Mouse (Mus musculus) layer of hippocampus, adult 2 months (tissue): ENCODE measurements around the gene Slit2. TPM values are rescaled to one million over a fixed set of nuclear protein-coding genes. Genes with fewer than 3 reads are reported as not detected.
"Not testable (repeated sequence)": the region's sequence is repeated elsewhere in the genome, so short reads cannot be mapped to it uniquely, and the experiment has no call there.

ENCODE experiments used
- DNase-seq, 2 experiments: peaks; one replicate each; pipeline ENCODE4 v3.0.0; 2022; ENCODE audit warnings: low spot score in 2 of 2
- H3K27ac ChIP-seq: fragments of 200-600 bp; 2 replicates; pipeline ENCODE4 v1.8.1; 2022
- H3K4me3 ChIP-seq: fragments of 200-600 bp; 2 replicates; pipeline ENCODE4 v1.8.1; 2022; ENCODE audit warnings: mild to moderate bottlenecking
- CTCF ChIP-seq: fragments of 200-600 bp; conservative IDR thresholded peaks from 2 replicates; pipeline ENCODE4 v1.8.1; 2022; ENCODE audit warnings: antibody characterized with exemption, mild to moderate bottlenecking, moderate library complexity
- total RNA-seq, 2 experiments: library from RNA; stranded (reverse); gene quantifications; 2 replicates each; pipeline ENCODE4 v1.2.3; 2021

Slit2 gene
- total RNA-seq, 2 experiments from 2014 or later, result 36.8 to 42.5 TPM

DNA sequence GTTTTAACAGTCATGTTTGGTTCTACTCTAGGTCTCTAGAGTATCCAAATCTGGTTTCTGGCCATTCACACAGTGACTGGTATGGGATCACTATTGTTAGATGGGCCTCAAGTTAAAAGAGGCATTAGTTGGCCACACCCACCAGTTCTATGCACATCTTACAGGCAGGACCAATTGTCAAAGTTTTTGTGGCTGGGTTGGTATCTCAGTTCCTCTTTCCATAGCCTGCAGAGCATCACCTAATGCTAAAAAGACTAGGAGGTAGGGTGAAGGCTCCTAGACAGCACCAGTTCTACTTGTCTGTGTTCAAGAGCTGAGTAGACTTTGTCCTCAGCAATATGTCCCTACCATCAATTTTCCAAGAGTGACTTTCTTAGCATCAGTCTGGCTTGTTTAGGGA lies 216.4 kb downstream of the Slit2 start:
- no peak overlapping the region for H3K27ac ChIP-seq
- no peak for TF ChIP-seq CTCF
- no peak for DNase-seq
- no peak overlapping the region for H3K4me3 ChIP-seq

DNA sequence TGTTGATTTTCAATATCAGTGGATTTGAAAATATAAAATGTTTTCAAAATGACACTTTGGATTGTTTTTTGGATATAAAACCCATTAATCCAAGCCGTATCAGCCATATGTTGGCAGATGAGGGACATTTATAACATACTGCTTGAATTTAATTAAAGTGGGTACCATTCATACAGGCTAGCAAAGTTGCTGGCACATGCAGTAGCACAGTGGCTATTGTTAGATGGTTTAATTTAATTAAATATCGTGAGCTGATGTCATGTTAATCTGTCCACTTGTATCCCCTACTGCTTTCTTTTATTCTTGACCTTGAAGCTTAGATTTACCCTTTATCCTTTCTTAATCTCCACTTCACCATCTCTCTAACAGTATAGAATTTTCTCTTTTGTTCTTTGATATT lies 232.3 kb downstream of the Slit2 start:
- TF ChIP-seq CTCF, result no peak
- no peak for DNase-seq
- Histone ChIP-seq H3K4me3 (no peak overlapping the region), H3K27ac (no peak overlapping the region)

DNA sequence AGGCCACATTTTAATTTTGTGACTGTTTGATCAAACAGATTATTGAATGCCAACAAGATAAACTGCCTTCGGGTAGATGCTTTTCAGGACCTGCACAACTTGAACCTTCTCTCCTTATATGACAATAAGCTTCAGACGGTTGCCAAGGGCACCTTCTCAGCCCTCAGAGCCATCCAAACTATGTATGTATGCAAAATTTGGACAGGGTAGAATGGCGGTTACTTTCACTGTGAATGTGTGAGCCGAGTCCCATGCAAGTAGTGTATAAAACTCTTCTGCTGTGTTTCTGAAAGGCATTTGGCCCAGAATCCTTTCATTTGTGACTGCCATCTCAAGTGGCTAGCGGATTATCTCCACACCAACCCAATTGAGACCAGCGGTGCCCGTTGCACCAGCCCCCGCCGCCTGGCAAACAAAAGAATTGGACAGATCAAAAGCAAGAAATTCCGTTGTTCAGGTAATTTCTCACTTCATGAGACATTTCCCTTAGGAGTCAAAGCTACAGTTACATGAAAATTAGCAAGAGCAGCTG lies 236.8 kb downstream of the Slit2 start:
- no peak overlapping the region for H3K27ac ChIP-seq
- no peak for DNase-seq
- TF ChIP-seq CTCF, result no peak
- H3K4me3 ChIP-seq, result no peak overlapping the region

DNA sequence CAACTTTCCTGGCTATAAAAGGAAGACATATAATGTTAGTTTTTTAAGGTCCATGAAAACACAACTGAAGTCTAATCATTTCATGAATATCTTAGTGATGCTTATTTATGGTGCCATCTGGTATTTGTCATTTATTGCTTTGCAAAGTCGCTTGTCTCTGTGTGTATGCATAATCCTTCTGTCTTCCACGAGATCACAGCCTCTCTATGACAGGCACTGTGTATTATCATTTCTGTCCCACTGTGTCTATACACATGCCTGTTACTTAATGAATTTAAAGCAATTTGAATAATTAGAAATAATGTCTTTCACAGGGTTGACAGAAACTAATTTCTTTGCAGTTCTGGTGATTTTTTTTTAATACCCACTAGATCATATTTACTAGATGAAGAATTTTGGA lies 242.6 kb downstream of the Slit2 start:
- H3K27ac ChIP-seq, result no peak overlapping the region
- no peak for TF ChIP-seq CTCF
- H3K4me3 ChIP-seq, result no peak overlapping the region
- no peak for DNase-seq

DNA sequence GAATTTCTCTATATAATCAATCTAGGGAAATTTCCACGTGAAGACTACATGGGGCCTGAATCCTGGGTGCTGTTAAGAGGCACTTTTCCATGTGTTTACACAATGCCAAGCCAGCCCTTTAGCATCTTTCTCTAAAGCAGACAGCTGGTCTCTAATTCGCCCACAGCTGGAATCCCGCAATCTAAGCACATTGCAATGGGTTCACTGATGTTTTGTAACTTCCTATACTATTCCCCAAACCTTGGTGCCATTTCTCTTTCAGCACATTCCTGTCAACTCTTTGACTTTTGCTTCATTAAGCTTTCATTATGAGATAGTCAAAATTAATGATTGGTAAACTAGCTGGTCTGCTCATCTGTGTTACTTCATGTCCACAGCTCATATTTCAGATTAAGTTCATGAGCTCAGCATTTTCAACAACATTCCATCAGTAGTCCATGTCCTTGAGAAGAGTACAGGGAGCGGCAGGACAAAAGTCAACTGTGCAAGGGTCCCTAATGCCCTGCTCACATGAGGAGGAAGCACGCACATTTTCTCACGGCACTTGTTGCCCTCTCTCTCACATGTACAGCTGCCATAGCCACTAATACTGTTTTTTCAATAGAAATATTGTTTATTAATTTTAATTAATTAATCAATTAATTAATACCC lies 247.6 kb downstream of the Slit2 start:
- DNase-seq, result no peak
- H3K4me3 ChIP-seq, result no peak overlapping the region
- H3K27ac ChIP-seq, result no peak overlapping the region
- no peak for TF ChIP-seq CTCF

DNA sequence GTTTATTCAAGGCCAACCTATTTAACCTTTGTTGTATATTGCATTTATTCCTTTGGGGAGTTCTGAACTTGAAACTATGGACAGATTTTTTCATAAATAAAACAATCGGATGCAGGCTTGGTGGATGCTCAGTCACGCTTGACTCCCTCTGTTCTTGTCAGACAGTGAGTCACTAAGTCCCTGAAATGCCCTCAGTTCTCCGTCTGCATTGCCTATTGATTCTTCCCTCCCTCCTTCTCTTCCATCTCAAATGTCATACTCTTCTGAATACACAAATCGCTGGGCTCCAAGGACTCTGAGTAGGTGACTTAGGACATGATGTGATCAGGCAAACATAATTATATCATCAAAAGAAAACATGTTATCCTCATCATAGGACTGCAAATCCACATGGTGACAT lies 251.8 kb downstream of the Slit2 start:
- no peak for TF ChIP-seq CTCF

DNA sequence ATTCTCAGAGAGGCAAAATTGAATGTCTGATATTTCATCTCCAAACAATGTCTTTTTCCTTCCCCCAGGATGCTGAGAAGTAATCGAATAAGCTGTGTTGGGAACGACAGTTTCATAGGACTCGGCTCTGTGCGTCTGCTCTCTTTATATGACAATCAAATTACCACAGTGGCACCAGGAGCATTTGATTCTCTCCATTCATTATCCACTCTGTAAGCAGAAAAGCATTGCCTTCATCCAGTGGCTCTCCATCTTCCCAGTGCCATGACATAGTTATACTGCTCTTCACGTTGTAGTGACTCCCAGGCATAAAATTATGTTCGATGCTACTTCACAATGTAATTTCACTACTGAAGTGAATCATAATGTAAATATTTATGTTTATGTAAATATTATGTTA lies 252.3 kb downstream of the Slit2 start:
- Histone ChIP-seq H3K27ac (no peak overlapping the region), H3K4me3 (no peak overlapping the region)
- TF ChIP-seq CTCF, result no peak
- no peak for DNase-seq

More for the DNA sequence above, 251.8 kb downstream of the Slit2 start:
- no peak overlapping the region for H3K27ac ChIP-seq
- no peak overlapping the region for H3K4me3 ChIP-seq
- DNase-seq, result no peak

DNA sequence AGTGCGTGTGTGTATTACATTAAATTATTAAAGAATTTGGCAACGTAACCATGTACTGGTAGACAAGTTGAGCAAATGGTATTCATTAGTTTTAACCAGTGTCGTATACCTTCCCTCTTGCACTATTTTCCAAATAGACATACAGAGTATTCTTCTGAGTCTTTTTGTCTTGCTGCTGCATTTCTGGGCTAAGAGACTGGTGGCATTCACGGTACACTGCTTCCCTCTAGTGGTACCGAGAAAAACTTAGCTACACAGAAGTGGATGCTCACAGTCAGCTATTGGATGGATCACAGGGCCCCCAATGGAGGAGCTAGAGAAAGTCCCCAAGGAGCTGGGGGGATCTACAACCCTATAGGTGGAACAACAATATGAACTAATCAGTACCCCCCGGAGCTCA lies 257.8 kb downstream of the Slit2 start:
- DNase-seq, result peak; percentile 55 to 60
- not testable (repeated sequence) for H3K27ac ChIP-seq, H3K4me3 ChIP-seq
- TF ChIP-seq CTCF, result peak; percentile 85

DNA sequence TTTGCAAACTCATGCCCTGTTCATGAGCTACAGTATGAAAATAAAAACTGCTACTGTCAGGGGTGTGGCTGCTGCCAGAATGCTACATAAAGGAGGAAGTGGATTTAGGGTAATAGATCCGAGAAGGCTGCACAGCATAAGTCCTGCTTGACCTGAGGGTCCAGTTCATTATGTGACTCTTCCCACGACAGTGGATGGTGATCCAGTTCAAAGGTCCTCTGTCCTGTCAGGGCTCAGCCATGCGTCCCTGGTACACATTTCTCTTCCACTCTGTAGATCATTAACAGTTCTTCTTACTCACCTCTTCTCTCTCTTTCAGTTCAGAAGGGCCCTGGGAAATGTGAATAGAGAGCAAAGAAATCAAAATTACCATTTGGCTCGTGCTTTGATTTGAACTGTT lies 265.4 kb downstream of the Slit2 start:
- Histone ChIP-seq H3K4me3 (no peak overlapping the region), H3K27ac (no peak overlapping the region)
- no peak for TF ChIP-seq CTCF
- DNase-seq, result no peak

DNA sequence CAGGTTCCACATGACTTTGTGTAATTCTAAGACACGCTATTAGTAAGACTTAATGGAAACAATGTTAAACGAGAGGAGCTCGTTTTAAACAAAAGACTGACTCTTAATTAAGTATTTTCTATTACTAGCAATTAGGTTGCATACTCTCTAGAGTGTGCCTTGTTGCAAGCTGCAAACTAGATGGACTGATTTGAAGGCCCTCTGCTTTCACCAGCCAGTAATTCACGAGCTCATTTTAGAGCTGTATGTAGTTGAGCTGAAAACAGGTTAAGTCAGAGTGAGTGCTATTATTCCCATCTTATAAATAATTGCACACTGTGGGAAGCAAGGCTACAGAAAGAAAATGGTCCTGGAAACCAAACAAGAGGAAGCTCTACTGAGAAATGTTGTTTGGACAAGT lies 294.6 kb downstream of the Slit2 start:
- Histone ChIP-seq H3K4me3 (no peak overlapping the region), H3K27ac (no peak overlapping the region)
- no peak for DNase-seq
- no peak for TF ChIP-seq CTCF

DNA sequence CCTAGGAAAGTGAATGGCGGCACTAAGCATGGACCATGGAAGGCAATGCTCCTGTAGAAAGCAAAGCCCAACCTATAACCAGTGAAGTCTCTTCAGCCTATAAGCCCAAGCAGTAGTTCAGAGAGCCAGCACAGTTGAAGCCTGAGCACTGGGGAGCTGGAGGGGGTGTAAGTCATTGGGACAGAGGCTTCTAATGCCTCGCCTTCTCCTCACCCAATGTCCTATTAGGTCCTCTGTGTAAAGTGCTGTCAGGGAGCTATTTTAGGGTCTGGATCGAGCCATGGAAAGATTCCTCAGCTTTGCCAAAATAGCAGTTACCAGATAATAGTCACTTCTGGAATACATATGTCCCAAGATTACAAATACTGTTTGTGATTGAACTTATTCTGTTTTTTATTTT lies 318.2 kb downstream of the Slit2 start:
- Histone ChIP-seq H3K4me3 (no peak overlapping the region), H3K27ac (no peak overlapping the region)
- no peak for TF ChIP-seq CTCF
- no peak for DNase-seq

DNA sequence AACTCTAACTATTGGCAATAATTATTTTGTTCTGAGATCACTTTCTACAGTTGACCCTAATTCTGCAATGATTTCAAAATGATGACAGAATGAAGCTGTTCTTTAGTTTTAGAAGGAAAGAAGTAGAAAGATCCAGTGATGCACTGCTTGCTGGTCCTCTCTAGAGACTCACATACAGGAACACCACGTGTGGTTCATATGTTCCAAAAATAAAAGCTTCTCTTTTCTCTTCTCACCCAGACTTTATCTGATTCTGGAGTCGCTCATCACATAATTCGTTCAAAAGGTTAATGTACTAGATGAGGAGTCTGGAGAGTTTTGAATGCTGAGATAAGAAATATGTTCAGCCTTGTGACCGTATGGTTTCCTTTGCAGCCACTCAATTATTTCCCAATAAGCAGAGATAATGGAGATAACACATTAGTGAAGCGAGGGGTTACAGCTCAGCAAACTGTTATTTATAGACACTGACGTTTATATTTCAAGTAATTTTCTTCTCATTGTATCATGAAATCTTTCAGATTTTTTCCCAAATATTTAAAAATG lies 332.2 kb downstream of the Slit2 start:
- no peak overlapping the region for H3K27ac ChIP-seq
- no peak for TF ChIP-seq CTCF
- DNase-seq, result no peak
- no peak overlapping the region for H3K4me3 ChIP-seq

DNA sequence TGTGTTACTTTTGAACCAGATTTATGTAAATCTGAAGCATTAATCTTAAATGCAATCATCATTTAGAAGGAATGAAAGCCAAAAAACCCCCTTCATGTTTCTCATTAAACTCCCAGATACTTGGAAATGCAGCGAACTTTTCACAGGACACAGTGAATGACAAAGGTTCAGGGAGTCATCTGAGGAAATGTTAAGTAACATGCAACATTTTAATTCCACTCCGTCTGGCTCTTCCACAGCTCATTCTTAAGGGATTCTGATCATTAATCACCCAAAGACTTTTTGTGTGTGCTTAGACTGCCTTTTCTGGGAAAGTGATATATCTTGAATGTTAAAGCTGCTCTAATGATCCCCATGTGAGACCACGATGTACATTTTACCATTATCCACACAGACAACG lies 337.7 kb downstream of the Slit2 start:
- DNase-seq, result no peak
- no peak for TF ChIP-seq CTCF
- no peak overlapping the region for H3K27ac ChIP-seq
- H3K4me3 ChIP-seq, result no peak overlapping the region

DNA sequence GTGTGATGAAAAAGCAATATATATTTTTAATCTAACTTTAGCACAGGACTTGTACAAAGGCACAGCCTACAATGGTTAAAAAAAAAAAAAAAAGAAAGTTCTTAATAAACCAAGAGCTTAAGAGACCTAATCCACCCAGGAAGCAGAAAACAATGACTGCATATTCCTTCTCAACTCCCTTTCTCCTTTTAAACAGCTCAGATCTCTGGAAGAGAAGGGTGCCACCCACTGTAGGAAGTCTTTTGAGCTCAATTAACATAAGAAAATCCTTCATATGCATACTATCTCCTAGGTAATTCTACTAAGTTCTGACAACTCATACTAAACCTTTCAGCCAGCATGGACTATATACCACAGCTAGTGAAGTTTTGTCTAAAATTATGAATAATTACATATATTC lies 343.3 kb downstream of the Slit2 start:
- Histone ChIP-seq H3K4me3 (no peak overlapping the region), H3K27ac (no peak overlapping the region)
- DNase-seq, result no peak
- no peak for TF ChIP-seq CTCF

DNA sequence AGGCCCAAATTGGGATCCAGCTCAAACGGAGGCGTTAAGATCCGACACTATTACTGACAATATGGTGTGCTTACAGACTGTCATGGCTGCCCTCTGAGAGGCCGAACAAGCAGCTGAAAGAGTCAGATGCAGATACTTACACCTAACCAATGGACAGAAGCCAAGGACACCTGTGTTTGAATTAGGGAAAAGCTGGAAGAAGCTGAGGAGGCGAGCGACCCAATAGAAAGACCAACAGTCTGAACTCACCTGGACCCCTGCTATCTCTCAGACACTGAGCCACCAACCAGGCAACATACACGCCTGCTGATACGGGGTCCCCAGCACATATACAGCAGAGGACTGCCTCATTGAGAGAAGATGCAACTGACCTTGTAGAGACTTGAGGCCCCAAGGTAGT lies 344.7 kb downstream of the Slit2 start, which contains the start of gene 5730480H06Rik:
Gene 5730480H06Rik, plus strand, starts transcription at position 301 of the 400 bp plus-strand sequence.
- Histone ChIP-seq H3K4me3 (no peak within 1 kb of the TSS), H3K27ac (no peak within 1 kb of the TSS)
- no peak for TF ChIP-seq CTCF
- no peak for DNase-seq
